Mouse (Mus musculus) neural tube, embryonic 11.5 days (tissue): ENCODE data around the gene Nes. TPM values are rescaled to one million over a fixed set of nuclear protein-coding genes. Genes with fewer than 3 reads are reported as not detected.

ENCODE experiments used
- ATAC-seq: fragments of 200-750 bp; cut with Nextera tagmentation; 2 replicates; pipeline ENCODE4 v1.8.0; 2017; ENCODE audit warnings: moderate number of reproducible peaks, mild to moderate bottlenecking, moderate TSS enrichment, moderate library complexity; ENCODE audit not compliant: insufficient read depth, low FRiP score, low TSS enrichment
- DNase-seq: peaks from one replicate; pipeline ENCODE4 v3.0.0-alpha.2; 2015; ENCODE audit warnings: low spot score
- H3K27ac ChIP-seq: fragments of 300-500 bp; sonication (generic); 2 replicates; pipeline ENCODE4 v1.5.1; 2014; ENCODE audit warnings: low read depth, mild to moderate bottlenecking, low read length
- H3K27me3 ChIP-seq: fragments of 300-500 bp; sonication (generic); 2 replicates; pipeline ENCODE4 v1.6.1; 2014; ENCODE audit warnings: mild to moderate bottlenecking, low read length, mixed read lengths; ENCODE audit not compliant: control insufficient read depth, insufficient read depth
- H3K36me3 ChIP-seq: fragments of 300-500 bp; sonication (generic); 2 replicates; pipeline ENCODE4 v1.6.1; 2014; ENCODE audit warnings: mild to moderate bottlenecking, low read length, moderate library complexity, mixed read lengths; ENCODE audit not compliant: control insufficient read depth, insufficient read depth
- H3K4me1 ChIP-seq: fragments of 300-500 bp; sonication (generic); 2 replicates; pipeline ENCODE4 v1.6.1; 2014; ENCODE audit warnings: low read length, mixed read lengths; ENCODE audit not compliant: control insufficient read depth, insufficient read depth
- H3K4me2 ChIP-seq: fragments of 300-500 bp; sonication (generic); 2 replicates; pipeline ENCODE4 v1.6.1; 2014; ENCODE audit warnings: low read depth, mild to moderate bottlenecking, moderate library complexity
- H3K4me3 ChIP-seq: fragments of 300-500 bp; sonication (generic); 2 replicates; pipeline ENCODE4 v1.5.1; 2014; ENCODE audit warnings: low read depth, low read length
- H3K9ac ChIP-seq: fragments of 300-500 bp; sonication (generic); 2 replicates; pipeline ENCODE4 v1.6.1; 2014; ENCODE audit warnings: mild to moderate bottlenecking, low read length
- H3K9me3 ChIP-seq: fragments of 300-500 bp; sonication (generic); 2 replicates; pipeline ENCODE4 v1.6.1; 2016; ENCODE audit warnings: low read length; ENCODE audit not compliant: control insufficient read depth
- WGBS: fragments of 180-500 bp; shearing (Covaris S2); extraction: QIAGEN DNeasy Blood & Tissue Kit; methylation state at CpG from one replicate; pipeline ENCODE4 v1.1.7; 2014; 5-methylcytosine and 5-hydroxymethylcytosine counted together
- polyA plus RNA-seq: library from polyadenylated mRNA; unstranded; fragments of >200 nt; fragmentation: Nextera tagmentation; extraction: Ambion mirVana; gene quantifications from 2 replicates; pipeline ENCODE4 v1.2.1, GENCODE M21; 2014

The Nes gene
- polyA plus RNA-seq, 1 experiment from 2014 or later: 60.2 TPM

DNA sequence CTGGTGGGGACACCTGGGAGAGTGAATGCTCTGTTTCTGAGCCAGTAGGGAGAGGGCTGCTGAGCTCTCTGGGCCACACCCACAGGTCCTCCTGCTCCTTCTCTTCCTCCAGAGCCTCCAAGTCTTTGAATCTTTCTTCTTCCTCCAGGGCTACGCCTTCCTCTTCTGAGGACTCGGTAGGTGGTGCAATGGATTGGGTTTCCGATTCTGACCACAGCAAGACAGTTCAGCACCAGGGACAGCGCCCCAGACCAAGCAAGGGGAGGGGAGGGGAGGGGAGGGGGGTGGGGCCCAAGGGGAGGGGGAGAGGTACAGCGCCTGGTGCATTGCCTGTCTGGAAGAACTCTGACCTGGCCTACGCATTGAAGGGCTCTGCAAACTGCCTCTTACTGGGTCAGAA lies 22.6 kb downstream of the Nes start:
- peaks cover 5% of the 10 kb centered on the region for H3K4me1 ChIP-seq
- no peak overlapping the region for H3K4me3 ChIP-seq
- no peaks in the 10 kb centered on the region for H3K9me3 ChIP-seq
- 1% methylated on average over 5 of the region's 6 CpGs for WGBS
- no peak overlapping the region for H3K4me2 ChIP-seq
- H3K27ac ChIP-seq: no peak overlapping the region
- H3K9ac ChIP-seq: no peak overlapping the region
- no peaks in the 10 kb centered on the region for H3K36me3 ChIP-seq
- H3K27me3 ChIP-seq: peaks cover 58% of the 10 kb centered on the region
- no peak for ATAC-seq
- peak; percentile 66 for DNase-seq

DNA sequence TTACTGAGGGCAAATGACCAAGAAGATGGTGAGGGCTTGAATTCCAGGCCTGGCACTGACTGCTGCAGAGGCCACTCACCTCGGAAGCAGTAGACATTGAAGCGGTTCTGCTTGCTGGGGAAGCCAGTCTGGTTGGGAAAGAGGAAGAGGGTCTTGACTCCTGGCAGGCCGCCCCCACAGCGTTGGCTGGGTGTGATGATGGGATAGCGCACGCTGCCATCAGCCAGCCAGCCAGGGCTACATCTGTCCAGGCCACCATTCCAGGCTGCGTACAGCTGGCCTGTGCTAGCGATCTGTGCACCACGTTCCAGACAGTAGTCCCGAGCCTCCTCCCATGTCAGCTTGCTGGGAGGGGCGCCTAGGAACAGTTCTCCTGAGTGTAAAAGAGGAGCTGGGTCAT lies 24.5 kb downstream of the Nes start:
- H3K9me3 ChIP-seq: no peaks in the 10 kb centered on the region
- peaks cover 73% of the 10 kb centered on the region for H3K27me3 ChIP-seq
- 34% methylated on average over 11 of the region's 11 CpGs for WGBS
- H3K4me1 ChIP-seq: peaks cover 11% of the 10 kb centered on the region
- H3K27ac ChIP-seq: no peak overlapping the region
- no peak overlapping the region for H3K4me2 ChIP-seq
- H3K36me3 ChIP-seq: no peaks in the 10 kb centered on the region
- H3K4me3 ChIP-seq: no peak overlapping the region
- ATAC-seq (no peak), DNase-seq (no peak)
- no peak overlapping the region for H3K9ac ChIP-seq

DNA sequence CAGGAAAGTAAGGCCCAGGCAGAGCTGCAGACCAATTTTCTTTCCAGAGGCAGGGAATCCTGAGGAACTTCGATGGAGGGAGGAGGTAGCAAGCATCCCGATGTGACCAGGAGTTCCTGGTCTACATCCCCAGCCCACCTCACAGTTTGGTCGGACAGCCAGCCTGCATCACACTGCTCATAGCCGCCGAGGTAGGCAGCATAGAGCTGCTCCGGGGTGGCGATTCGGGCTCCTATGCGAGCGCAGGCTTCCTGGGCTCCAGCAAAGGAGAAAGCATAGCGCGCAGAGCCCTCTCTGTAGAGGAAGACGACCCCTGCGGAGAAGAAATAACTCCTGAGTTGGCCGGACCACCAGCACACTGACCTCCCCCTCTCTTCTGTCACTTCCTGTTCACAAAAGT lies 25.5 kb downstream of the Nes start:
- no peak for DNase-seq
- H3K9me3 ChIP-seq: no peaks in the 10 kb centered on the region
- no peak overlapping the region for H3K27ac ChIP-seq
- H3K36me3 ChIP-seq: no peaks in the 10 kb centered on the region
- H3K4me3 ChIP-seq: no peak overlapping the region
- peaks cover 80% of the 10 kb centered on the region for H3K27me3 ChIP-seq
- no peak overlapping the region for H3K9ac ChIP-seq
- H3K4me1 ChIP-seq: peaks cover 11% of the 10 kb centered on the region
- peak overlapping the region; percentile 64 for H3K4me2 ChIP-seq
- ATAC-seq: no peak
- under 1% methylated on average over 15 of the region's 15 CpGs for WGBS

DNA sequence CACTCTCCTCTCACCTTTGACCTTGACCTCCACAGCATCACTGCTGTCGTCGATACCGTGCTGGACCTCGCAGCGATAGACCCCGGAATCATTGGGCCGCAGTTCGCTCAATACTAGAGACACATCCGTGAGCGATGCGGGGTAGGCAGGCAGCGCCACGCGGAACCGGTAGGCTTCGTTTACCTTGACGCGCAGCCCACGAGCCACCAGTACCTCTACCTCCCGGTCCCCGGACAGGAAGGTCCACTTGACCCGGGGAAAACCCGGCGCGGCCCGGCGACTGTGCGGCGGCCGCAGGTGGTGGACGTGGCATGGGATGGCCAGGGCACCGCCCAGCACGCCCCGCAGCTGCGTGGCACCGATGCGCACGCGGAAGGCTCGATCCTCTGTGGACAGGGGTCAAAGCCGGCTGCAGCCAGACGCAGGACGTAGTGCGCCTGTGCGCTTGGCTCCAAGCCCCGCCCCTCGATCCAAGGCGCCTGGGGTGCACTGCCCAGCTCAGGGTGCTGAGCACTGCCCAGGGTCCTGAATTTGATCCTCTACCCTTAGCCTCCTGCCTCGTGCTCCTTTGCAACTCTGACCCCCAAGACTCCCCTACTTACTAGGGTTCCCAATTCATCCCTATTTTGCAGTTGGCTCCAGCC lies 26.2 kb downstream of the Nes start:
- peak overlapping the region; percentile 22; the same call in 1 of the 2 replicates for H3K9ac ChIP-seq

DNA sequence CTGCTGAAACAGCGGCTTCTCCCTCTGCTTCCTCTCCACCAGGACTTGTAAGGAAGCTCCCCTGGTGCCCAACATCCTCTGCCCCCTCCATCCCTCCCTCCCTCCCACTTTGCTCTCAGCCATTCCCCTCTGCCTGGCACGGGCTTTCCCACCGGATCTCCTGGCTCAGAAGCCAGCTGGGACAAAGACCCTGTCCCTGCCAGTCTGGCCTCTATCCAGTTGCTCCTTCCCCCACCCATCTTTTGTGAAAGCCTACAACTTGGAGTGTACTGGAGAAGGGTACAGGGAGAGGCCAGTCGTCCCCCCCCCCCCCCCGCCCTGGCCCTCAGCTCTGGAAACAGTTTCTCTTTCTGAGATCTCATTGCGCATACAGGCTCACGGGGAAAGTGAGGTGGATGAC lies 27.9 kb downstream of the Nes start:
- peaks cover 11% of the 10 kb centered on the region for H3K4me1 ChIP-seq
- 6% methylated on average over 7 of the region's 7 CpGs for WGBS
- H3K36me3 ChIP-seq: no peaks in the 10 kb centered on the region
- no peaks in the 10 kb centered on the region for H3K9me3 ChIP-seq
- H3K27ac ChIP-seq: no peak overlapping the region
- ATAC-seq (no peak), DNase-seq (no peak)
- no peak overlapping the region for H3K4me2 ChIP-seq
- no peak overlapping the region for H3K9ac ChIP-seq
- H3K27me3 ChIP-seq: peaks cover 97% of the 10 kb centered on the region
- H3K4me3 ChIP-seq: no peak overlapping the region

More for the DNA sequence above, 26.2 kb downstream of the Nes start:
- Histone ChIP-seq H3K4me2 (peak overlapping the region; percentile 64), H3K27ac (no peak overlapping the region), H3K4me3 (peak overlapping the region; percentile 29), H3K9me3 (no peaks in the 10 kb centered on the region), H3K27me3 (peaks cover 87% of the 10 kb centered on the region), H3K4me1 (peaks cover 11% of the 10 kb centered on the region), H3K36me3 (no peaks in the 10 kb centered on the region)
- ATAC-seq (no peak), DNase-seq (no peak)
- WGBS: under 1% methylated on average over 48 of the region's 49 CpGs

DNA sequence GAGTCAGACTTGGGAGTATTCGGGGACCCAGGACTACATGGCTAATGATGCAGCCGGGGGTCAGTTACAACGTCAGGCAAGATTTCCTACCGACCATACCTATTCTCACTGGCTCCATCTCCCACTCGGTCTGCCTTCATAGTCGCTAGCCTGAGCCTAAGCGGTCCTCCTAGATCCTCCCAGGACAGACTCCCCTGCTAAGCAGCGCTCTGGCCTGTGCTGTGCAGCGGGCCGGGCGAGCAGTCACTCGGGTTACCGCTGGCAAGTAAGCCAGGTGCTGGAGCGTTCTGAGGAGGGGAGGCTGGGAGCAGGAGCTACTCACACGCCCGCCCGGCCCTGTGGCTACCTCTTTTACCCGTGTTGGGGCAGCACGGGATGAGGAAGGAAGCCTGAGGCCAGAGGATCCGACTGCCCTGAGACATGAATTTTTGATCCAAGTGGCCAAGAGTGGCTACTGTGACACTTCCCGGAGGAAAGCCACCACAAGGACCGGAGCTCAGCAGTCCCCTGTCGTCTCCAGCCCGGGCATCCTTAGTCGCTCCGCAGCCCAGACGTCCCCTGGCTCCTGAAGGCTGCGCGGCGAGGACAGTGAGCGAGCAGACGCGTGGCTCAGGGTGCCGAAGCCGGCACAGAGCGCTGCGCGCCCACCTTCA lies 28.5 kb downstream of the Nes start:
- Histone ChIP-seq H3K9ac (no peak overlapping the region), H3K4me1 (peaks cover 11% of the 10 kb centered on the region), H3K4me2 (peak overlapping the region; percentile 55), H3K27me3 (peaks cover 93% of the 10 kb centered on the region), H3K36me3 (no peaks in the 10 kb centered on the region), H3K9me3 (no peaks in the 10 kb centered on the region), H3K4me3 (peak overlapping the region; percentile 33), H3K27ac (no peak overlapping the region)
- under 1% methylated on average over 28 of the region's 38 CpGs for WGBS
- DNase-seq (no peak), ATAC-seq (no peak)

DNA sequence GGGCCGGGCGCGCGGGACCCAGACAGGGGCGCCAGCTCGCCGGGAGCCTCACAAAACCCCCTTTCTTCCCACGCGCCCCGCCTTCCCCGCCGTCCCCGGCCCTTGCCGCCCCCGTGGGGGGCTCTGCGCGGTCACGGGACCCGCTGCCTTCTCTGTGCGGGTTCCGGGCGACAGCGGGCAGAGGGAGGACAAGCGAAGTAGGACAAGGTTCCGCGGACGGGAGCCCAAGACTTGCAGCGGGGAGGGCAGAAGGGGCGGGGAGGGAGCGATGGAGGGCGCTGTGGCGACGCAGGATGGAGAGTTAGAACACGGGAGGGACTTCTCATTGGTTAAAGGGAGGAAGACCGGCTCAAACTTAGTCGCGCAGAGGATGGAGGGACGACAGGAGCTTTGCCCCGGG lies 29.3 kb downstream of the Nes start, which contains the start of gene Bcan:
Gene Bcan (minus strand): TSS at position 50 of the 400 bp plus-strand sequence.
- Histone ChIP-seq H3K4me3 (peak within 1 kb of the TSS; percentile 33), H3K27me3 (peaks cover 85% of the 10 kb centered on the region), H3K9me3 (no peaks in the 10 kb centered on the region), H3K27ac (no peak within 1 kb of the TSS), H3K9ac (no peak within 1 kb of the TSS; the same call in 1 of the 2 replicates), H3K4me2 (peak within 1 kb of the TSS; percentile 55), H3K4me1 (peaks cover 11% of the 10 kb centered on the region), H3K36me3 (no peaks in the 10 kb centered on the region)
- ATAC-seq (no peak), DNase-seq (no peak)
- under 1% methylated on average over 39 of the region's 39 CpGs for WGBS

DNA sequence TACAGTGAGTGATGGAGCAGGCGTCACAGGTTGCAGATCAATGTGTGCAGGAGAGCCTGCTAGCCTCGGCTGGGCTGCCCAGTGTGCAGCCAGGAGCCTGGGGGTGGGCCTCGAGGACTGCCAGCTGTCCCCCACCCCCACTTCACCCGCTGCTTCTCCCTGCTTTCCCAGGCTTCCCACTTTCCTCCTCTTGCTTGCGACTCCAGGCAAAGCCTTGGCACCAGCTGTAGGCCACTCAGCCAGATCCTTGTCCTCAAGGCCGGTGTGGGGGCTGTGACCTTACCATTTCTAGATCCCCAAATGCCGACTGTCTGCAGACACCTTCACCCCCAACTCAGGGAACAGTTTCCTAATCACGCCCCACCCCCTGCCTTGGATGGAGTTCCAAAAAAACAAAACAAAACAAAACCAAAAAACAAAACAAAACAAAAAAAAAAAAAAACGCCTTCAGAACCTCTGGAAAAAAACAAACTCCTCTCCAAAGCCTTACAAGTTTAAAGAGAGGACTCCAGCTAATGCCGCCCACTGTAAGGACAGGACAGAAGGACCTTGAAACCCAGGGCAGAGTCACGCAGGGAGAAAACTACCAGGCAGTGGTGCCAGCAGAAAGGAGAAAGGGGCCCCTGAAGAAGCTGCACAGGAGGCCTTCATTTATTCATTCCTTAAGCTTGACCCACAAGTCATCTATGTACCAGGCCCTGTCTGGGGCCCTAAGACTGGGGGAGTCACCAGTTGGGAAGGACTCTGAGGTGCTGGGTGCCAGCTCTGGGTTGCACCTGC lies 30.1 kb downstream of the Nes start:
- Histone ChIP-seq H3K27ac (no peak overlapping the region), H3K4me3 (no peak overlapping the region), H3K36me3 (no peaks in the 10 kb centered on the region), H3K9me3 (no peaks in the 10 kb centered on the region), H3K9ac (no peak overlapping the region), H3K4me2 (no peak overlapping the region), H3K27me3 (peaks cover 77% of the 10 kb centered on the region), H3K4me1 (peaks cover 11% of the 10 kb centered on the region)
- ATAC-seq (no peak), DNase-seq (no peak)
- WGBS: 17% methylated on average over 11 of the region's 11 CpGs
